Mouse (Mus musculus) right cerebral cortex, postnatal 14 days (tissue): Measurements from ENCODE around the gene Maz.

Source experiments
- DNase-seq: peaks from one replicate; pipeline ENCODE4 v3.0.0; 2022

The Maz gene

GRCm38 (mm10) chr7:127020901-127021562 lies 5.8 kb downstream of the Maz start, which contains the start of the genes Gm42742 and Prrt2:
TSS of gene Gm42742 (minus strand) at chr7:127021097.
TSS of gene Prrt2 (minus strand) at chr7:127021211.
- DNase-seq: peak; percentile 75

GRCm38 (mm10) chr7:127020491-127020890 lies 6.3 kb downstream of the Maz start:
- no peak for DNase-seq

DNA sequence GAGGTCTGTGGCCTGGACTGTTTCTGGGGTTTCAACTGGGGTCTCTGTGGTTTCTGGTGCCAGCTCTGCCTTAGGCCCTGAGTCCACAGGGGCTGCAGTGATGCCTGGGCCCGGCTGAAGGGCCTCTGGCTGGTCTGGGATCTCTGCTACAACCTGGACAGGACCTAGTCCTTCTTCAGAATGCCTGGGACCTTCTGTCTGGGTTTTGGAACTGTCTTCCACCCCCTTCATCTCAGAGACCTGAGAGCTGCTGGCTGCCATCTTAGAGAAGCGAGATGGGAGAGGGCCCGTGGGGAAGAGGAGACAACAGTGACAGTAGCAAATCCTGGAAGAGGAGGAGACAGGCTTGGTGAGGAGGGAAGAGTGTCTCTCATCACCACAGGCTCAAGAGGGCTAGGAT lies 6.8 kb downstream of the Maz start:
- no peak for DNase-seq

DNA sequence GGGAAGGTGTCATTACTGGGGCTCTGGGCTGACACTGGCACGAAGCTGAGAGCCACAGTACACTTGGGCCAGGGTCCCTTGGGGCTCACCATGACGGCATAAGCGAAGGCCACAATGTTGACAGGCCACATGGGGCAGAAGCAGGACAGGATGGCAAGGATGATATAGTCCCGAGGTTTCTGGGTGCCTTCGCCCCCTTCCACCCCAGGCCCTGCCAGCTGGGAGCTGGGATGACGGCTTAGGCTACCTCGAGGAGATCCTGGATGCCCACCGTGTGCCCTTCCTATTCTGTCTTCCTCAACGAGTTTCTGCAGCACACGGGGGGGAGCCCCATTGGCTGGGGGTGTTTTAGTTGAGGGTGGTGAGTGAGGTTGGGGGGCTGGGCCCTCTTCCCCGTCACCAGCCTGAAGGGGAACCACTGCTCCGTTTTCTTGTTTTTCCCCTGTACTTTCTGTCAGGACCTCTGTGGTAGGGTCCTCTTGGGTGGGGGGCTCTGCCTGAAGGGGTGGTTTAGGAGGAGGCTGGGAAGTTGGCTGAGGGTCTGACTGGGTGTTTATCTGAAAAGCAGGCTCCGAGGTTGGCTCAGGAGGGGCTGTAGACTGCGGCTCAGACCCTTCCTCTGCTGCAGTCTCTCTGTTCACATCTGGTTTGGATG lies 7.4 kb downstream of the Maz start:
- no peak for DNase-seq

- no peak for DNase-seq
Measured at GRCm38 (mm10) chr7:127018416-127019305, 8.2 kb downstream of the Maz start.

DNA sequence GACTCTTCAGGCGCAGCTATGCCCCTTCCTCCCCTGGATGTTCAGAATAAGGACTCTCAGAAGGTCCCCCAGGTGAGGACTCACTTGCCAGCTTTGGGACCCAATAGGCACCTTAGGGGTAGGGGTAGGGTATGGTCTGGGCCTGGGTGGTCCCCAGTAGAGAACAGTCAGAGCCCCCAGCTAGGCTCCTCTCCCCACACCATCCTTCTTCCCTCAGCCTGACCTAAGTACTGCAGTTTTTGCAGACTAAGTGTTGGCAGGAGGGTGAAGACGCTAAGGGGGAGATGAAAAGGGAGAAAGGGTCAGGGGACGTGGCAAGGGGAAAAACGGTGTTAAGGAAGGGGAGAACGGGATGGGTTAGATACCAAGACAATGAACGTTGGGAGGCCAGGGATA lies 8.9 kb downstream of the Maz start:
- no peak for DNase-seq

DNA sequence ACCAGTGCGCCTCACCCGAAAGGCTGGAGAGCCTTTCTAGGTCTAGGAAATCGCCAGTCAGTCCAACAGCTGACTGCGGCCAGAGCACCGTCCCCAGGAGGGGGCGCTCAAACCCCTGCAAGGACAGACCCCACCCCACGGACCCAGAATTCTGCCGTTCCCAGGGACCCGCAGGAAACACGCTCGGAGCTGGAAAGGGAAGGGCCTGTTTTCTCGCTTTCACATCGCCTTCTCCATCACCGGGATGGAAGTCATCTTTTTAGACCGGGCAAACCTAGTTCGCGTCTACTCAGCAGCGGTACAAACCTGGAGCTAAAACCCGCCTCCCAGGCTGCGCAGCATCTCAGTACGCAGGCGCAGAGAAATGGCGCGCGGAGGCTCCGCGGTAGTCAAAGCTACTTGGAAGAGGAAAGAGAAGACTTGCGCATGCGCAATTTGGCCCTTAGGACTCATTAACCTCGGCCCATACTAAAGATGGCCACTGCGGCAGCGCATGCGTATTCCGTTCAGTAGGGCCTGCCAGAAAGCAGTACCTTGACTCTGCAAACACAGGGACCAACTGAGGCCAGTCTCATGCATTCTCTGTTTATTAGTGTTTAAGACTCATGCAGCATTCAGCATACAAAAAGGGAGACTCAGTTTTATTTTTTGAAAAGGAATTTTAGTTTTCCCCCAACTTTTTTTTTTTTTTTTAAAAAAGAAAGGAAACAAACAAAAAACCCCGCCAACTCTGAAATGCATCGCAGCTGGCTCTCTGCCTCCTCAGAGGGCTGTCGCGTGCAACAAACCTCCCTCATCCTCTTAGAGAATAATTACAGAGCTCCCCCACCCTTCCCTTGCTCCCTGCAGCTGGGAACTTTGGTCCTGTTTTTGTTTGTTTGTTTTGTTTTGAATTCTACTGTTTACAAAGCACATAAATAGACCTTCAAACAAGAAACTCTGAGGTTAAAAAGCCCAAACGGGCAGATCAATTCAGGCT lies 9.6 kb downstream of the Maz start, which contains the start of gene Pagr1a:
TSS of gene Pagr1a (minus strand) at position 382 of the 979 bp plus-strand sequence.
- peak; percentile 98 for DNase-seq

GRCm38 (mm10) chr7:127016486-127016938 lies 10.3 kb downstream of the Maz start:
- peak; percentile 54 for DNase-seq

DNA sequence TGATC lies 10.6 kb downstream of the Maz start, which contains the start of gene Pagr1b:
TSS of gene Pagr1b (minus strand) at position 4 of the 5 bp plus-strand sequence.
- DNase-seq: no peak

- DNase-seq: no peak
Measured at GRCm38 (mm10) chr7:127016081-127016480, 10.8 kb downstream of the Maz start.

DNA sequence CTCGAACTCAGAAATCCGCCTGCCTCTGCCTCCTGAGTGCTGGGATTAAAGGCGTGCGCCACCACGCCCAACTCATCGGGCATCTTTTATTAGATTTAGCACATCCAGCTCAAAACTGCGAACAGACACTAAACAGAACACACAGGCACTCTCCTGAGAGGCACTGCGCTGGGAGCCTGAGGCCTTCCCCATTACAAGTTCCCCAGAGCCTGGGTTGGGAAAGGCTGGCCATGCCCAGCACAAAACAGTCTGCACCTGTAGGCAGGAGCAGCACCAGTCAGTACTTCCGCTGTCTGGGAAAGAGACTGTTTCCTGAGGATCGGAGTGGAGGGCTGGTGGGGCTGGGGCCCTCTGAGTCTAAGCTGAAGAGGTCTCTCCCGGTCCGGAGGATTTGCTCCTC lies 11.8 kb downstream of the Maz start:
- DNase-seq: no peak

GRCm38 (mm10) chr7:127014320-127014719 lies 12.5 kb downstream of the Maz start, which contains the start of gene Mvp:
TSS of gene Mvp (minus strand) at chr7:127014621.
- no peak for DNase-seq

DNA sequence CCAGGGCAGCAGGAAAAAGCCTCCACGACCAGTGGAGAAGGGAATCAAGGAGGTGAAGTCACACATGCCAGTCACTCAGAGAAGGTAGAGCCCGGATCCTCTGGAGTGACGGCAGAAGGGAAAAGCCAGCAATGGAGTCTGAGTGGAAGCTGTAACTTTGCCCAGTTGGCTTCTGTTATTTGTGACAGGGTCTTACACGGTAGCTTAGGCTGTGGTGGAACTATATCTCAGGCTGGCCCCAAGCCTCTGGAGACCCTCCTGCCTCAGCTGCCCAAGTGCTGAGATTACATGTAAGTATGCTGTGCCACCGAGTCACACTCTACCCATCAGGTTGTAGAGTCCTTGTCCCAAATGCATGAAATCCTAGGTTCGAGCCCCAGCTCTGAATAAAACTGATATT lies 13.5 kb downstream of the Maz start:
- no peak for DNase-seq

GRCm38 (mm10) chr7:127012845-127013244 lies 14.0 kb downstream of the Maz start:
- DNase-seq: no peak

DNA sequence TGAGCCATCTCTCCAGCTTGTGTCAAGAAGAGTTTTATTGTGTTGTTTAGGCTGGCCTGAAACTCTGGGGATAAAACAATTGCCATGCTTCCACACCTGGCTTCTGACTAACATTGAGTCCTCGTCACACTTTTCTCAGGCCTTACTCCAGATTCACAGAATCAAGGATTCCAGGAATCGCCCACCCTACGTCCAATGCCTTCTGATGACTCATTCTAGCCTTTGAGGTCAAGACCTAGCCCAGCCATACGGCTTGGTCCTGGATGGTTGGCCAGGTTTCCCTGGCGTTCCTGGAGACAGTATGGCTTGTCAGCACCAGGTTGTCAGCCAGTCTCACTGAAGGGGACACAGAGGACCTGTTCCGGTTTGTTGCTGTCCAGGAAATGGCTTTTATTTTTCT lies 14.5 kb downstream of the Maz start:
- no peak for DNase-seq

DNA sequence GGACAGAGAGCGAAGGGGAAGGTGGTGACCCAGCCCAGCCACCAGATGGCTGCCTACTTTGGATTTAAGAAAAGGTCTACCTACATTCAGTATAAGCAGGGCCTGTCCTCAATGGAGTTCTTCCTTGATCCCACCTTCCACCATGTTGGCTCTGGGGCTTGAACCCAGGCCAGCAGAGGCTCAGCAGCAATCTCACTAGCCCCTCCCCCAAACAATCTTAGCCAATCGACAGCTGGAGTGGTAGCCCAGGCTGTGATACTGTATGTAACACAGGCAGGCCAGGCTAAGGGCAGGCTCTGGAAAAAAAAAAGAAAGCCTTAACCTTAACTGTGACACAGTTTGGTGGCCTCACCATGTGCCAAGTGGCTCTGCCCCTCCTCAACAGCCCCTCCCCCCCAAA lies 15.1 kb downstream of the Maz start:
- DNase-seq: no peak

- DNase-seq: no peak
Measured at GRCm38 (mm10) chr7:127011051-127011450, 15.8 kb downstream of the Maz start.

- DNase-seq: no peak
Measured at GRCm38 (mm10) chr7:127009307-127010085, 17.3 kb downstream of the Maz start.

- DNase-seq: no peak
Measured at GRCm38 (mm10) chr7:127008239-127009019, 18.4 kb downstream of the Maz start.

DNA sequence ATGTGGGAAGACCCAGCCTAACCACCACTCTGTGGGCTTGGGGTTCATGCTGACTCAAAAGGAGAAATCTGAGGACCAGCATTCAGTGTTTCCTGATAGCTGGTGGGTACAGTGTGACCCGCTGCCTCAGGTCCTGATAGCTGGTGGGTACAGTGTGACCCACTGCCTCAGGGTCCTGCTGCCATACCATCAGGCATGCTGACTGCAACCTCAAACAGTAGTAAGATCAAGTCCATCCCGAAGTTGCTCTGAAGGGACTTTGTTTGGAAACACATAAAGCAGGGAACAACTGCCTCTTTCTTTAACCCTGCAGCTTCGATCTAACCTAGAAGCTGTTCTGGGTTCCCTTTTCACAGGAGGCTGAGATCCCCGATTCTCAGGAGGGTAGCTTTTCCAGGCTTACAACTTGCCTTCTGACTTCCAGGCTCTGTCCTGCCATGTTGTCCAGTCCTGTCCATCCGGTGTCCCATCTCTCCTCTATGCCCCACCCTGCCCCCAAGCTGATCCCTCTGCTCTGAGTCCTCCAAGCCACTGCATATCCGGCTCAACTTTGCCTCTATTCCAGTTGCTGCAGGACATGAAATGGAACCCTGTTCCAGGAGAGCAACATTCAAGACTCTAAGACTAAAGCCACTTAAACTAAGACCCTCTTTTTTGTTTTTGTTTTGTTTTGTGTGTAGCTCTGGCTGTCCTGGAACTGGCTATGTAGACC lies 19.4 kb downstream of the Maz start:
- no peak for DNase-seq
